Mouse (Mus musculus): ENCODE data around the gene Tsga10. TPM values are rescaled to one million over a fixed set of nuclear protein-coding genes. Genes with fewer than 3 reads are reported as not detected.

Tsga10 gene
- polyA plus RNA-seq, 1 experiment from 2014 or later = 16.7 TPM

Other genes starting within 250 kb of the Tsga10 start
- 0.74 and 0.81 TPM in 2 replicates for gene 2010300C02Rik, start 146.3 kb downstream of the Tsga10 start, polyA plus RNA-seq (2014; fragmentation: Nextera tagmentation; extraction: Ambion mirVana)
- 7.6 and 7.8 TPM in 2 replicates for gene Lipt1, start 5.3 kb upstream of the Tsga10 start, polyA plus RNA-seq (2014; fragmentation: Nextera tagmentation; extraction: Ambion mirVana)
- gene Mitd1, start 24.0 kb upstream of the Tsga10 start, polyA plus RNA-seq (2014; fragmentation: Nextera tagmentation; extraction: Ambion mirVana) = 23.4 and 23.9 TPM in 2 replicates
- 219 and 231 TPM in 2 replicates for gene Mrpl30, start 24.0 kb upstream of the Tsga10 start, polyA plus RNA-seq (2014; fragmentation: Nextera tagmentation; extraction: Ambion mirVana)
- not detected in 2 replicates for gene Lyg2, start 50.1 kb upstream of the Tsga10 start, polyA plus RNA-seq (2014; fragmentation: Nextera tagmentation; extraction: Ambion mirVana)
- not detected in 2 replicates for gene Lyg1, start 91.3 kb upstream of the Tsga10 start, polyA plus RNA-seq (2014; fragmentation: Nextera tagmentation; extraction: Ambion mirVana)
- 158 and 164 TPM in 2 replicates for gene Txndc9, start 131.5 kb upstream of the Tsga10 start, polyA plus RNA-seq (2014; fragmentation: Nextera tagmentation; extraction: Ambion mirVana)
- 26.9 and 28.9 TPM in 2 replicates for gene Eif5b, start 131.6 kb upstream of the Tsga10 start, polyA plus RNA-seq (2014; fragmentation: Nextera tagmentation; extraction: Ambion mirVana)

Data from neural tube, embryonic 11.5 days (tissue).